Mouse (Mus musculus) spleen, adult 18-20 months (tissue): ENCODE results near the gene Abcc3.

Experiments
- DNase-seq, 2 experiments: peaks; one replicate each; pipeline ENCODE4 v3.0.0; 2022; ENCODE audit warnings: mixed read lengths in 2 of 2

The Abcc3 gene

DNA sequence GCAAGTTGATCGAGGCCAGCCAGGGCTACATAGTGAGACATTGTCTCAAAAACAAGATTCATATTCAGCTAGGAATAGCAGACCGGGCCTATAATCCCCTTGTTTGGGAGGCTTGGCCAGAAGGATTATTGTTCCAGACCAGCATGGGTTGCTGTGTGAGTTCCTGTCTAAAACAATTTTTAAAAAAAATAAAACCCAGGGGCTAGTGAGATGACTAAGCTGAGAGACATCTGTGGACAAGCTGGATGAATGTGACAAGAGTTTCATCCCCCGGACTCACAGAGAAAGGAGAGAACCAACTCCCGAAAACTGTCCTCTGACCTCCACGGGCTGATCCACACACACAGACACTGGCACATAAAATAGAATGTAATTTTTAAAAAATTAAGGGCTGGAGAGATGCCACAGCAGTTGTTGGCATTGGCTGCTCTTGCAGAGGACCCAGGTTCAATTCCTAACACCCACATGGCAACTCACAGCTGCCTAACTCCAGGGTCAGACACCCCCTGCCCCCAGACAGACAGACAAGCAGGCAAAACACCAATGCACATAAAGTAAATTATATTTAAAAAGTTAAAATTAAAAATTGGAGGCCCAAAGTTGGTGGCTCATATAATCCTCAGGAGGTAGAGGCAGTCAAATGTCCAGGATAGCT lies 69.4 kb downstream of the Abcc3 start:
- DNase-seq: no peak

DNA sequence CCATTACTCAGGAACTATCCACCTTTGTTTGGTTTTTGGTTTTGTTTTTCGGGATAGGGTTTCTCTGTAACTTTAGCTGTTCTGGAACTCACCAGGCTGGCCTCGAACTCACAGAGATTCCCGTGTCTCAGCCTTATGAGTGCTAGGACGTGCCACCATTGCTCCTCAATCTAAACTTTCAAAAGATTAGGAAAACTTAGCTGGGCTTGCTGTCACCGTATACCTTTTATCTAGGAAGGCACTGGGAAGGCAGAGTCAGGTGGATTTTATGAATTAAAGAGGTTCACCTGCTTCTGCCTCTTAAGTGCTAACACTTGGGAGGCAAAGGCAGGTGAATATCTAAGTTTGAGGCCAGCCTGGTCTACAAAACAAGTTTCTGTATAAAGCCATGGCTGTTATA lies 70.2 kb downstream of the Abcc3 start:
- no peak for DNase-seq

- DNase-seq: peak; percentile 89 to 95
Observed at GRCm38 (mm10) chr11:94321931-94322400, 70.8 kb downstream of the Abcc3 start, which contains the start of gene Luc7l3. Luc7l3 (minus strand) TSS chr11:94321988.

DNA sequence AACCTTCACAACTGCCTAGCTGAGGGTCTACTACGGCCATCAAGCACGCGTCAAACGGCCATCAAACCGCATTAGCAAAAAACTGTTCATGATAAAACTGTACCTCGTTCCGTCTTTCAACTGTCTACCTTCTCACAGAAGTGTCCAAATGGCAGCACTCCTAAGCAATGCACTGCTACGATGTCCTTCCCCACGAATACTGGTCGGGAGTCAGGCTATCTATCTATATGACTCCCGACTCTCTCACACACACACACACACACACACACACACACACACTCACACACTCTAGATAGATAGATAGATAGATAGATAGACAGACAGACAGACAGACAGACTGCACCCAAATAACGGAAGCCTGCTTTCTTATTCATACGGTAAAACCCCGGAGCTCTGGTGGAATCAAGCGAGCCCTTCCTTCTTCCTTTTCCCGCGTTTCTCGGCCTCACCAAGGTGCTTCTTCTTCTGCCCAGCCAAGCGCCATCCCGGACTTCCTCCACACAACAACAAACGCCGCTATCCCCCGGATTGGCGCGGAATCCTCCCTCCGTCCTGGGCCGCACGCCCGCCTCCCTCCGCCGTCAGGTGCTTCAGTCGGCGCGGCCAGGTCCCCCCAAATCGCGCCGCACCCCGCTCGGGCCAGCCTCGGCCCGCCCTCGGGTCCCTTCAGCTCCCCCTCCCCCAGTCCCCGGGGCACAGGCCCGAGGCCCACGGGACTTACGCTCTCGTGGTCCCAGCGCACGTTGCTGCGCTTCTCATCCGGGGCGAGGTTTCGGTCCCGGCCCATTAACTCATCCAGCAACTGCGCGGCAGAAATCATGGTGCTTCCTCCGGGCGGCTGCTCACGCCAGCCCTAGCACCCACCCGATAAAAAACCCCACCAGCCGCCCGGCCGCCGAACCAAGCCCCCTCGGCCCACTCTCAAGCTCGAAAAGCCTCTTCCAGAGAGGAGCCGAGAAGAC lies 71.5 kb downstream of the Abcc3 start:
- no peak for DNase-seq

GRCm38 (mm10) chr11:94318056-94318455 lies 74.7 kb downstream of the Abcc3 start:
- no peak for DNase-seq

DNA sequence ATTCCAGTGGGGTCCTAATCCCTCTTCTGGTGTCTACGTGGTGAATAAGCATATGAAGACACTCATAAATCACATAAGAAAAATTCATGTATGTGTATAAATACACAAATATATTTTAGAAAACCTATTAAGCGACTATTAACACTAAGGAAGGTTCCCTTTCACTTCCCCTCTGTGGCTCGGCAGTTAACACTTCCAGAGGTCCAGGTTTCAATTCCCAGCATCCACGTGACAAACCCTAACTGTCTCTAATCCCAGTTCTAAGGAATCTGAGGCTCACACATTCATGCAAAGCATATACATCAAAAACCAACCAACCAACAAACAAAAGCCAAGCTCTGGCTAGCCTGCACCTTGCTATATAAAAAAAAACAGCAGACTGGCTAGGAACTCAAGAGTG lies 75.3 kb downstream of the Abcc3 start:
- no peak for DNase-seq

DNA sequence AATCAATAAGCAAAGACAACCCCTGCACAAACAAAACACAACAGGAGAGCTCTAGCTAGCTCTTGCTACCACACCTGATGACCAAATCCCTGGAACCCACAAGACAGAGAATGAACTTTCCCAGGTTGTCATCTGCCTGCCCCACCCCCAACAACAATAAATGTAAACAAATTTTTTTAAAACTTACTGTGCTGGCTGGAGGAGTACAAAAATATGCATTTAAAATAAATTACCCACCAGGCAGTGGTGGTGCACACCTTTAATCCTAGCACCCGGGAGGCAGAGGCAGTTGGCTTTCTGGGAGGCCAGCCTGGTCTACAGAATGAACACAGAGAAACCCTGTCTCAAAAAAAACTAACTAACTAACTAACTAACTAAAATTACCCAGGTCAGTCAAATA lies 75.8 kb downstream of the Abcc3 start:
- DNase-seq: no peak

DNA sequence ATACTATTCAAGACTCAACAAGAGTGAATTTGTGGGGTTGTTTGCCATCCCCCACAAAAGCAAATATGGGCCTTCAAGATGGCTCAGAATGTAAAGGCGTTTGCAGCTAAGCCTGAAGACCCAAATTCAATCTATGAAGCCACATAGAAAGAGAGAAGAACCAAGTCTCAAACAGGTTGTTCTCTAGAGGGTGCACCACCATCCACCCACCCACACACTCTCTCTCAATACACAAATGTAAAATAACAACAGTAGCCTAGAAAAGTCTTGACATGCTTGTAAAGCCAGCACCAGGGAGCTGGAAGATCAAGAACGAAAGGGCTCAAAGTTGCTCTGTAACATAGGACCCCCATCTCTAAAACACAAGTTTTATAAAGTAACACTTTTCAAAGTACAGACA lies 76.3 kb downstream of the Abcc3 start:
- DNase-seq: no peak

DNA sequence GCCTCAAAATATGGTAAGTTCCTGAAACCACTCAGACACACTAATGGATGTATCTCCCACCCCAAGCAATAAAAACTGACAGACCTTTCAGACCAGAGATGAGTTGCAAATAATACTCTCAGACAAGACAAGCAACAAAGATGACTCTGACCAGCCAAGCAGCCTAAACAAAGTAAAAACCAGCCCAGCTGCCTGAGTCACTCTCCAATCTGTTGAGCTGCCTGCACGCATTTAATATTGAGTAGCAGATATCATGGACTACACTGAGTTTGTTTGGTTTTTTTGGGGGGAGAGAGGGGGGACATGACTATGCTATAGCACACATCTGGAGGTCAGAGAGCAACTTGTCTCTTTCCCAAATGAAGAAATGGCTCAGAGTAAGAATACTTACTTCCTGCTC lies 77.5 kb downstream of the Abcc3 start:
- no peak for DNase-seq

- DNase-seq: no peak
Observed at GRCm38 (mm10) chr11:94314098-94314652, 78.6 kb downstream of the Abcc3 start.

GRCm38 (mm10) chr11:94312733-94313132 lies 80.1 kb downstream of the Abcc3 start:
- DNase-seq: no peak

- no peak for DNase-seq
Observed at GRCm38 (mm10) chr11:94294996-94295845, 97.6 kb downstream of the Abcc3 start.
